Mouse (Mus musculus) kidney, adult 18-20 months (tissue): ENCODE results near the gene Lsm7.

Experiments used
- DNase-seq: peaks from one replicate; pipeline ENCODE4 v3.0.0; 2021

Lsm7 gene

GRCm38 (mm10) chr10:80808985-80809632 lies 45.9 kb downstream of the Lsm7 start:
- DNase-seq: no peak

GRCm38 (mm10) chr10:80808099-80808984 lies 46.7 kb downstream of the Lsm7 start:
- no peak for DNase-seq

- DNase-seq: peak; percentile 74
These were observed 47.9 kb downstream of the Lsm7 start for GRCm38 (mm10) chr10:80807057-80807627.

- no peak for DNase-seq
These were observed 48.5 kb downstream of the Lsm7 start for GRCm38 (mm10) chr10:80806341-80807056.

- peak; percentile 80 for DNase-seq
These were observed 49.1 kb downstream of the Lsm7 start for GRCm38 (mm10) chr10:80805925-80806324.

GRCm38 (mm10) chr10:80805322-80805721 lies 49.7 kb downstream of the Lsm7 start:
- no peak for DNase-seq

GRCm38 (mm10) chr10:80804916-80805315 lies 50.1 kb downstream of the Lsm7 start, which contains the start of gene Amh:
Amh (plus strand) TSS chr10:80805243.
- DNase-seq: no peak

- no peak for DNase-seq
These were observed 50.7 kb downstream of the Lsm7 start for GRCm38 (mm10) chr10:80804340-80804739.

- no peak for DNase-seq
These were observed 52.0 kb downstream of the Lsm7 start for GRCm38 (mm10) chr10:80802996-80803395.
